Mouse (Mus musculus): ENCODE results near the gene Txlnb. TPM values are rescaled to one million over a fixed set of nuclear protein-coding genes. Genes with fewer than 3 reads are reported as not detected.

The Txlnb gene
- total and polyA plus RNA-seq, 3 experiments: not detected

GRCm38 (mm10) chr10:17880038-17880437, 84.0 kb downstream of the Txlnb start:
- Histone ChIP-seq H3K9me3 (replicated peaks; ENCODE audit: insufficient read depth, low read length) (no peaks in the 10 kb centered on the region), H3K9ac (ENCODE audit: control insufficient read depth, low read depth, low read length, poor library complexity, severe bottlenecking) (no peak overlapping the region), H3K27ac (ENCODE audit: control insufficient read depth, low read depth, low read length) (no peak overlapping the region), H3K27me3 (ENCODE audit: control insufficient read depth in 1 of 2, insufficient read depth in 2 of 2, low read length in 2 of 2) (no peaks in the 10 kb centered on the region), H3K4me3 (ENCODE audit: control insufficient read depth in 1 of 2, insufficient read depth in 1 of 2, low read depth in 2 of 2, low read length in 2 of 2) (no peak overlapping the region), H3K4me1 (ENCODE audit: control insufficient read depth in 1 of 2, insufficient read depth in 2 of 2, low read length in 2 of 2) (no peaks in the 10 kb centered on the region), H3K36me3 (ENCODE audit: control insufficient read depth in 1 of 2, insufficient read depth in 2 of 2, low read length in 2 of 2) (no peaks in the 10 kb centered on the region), H3K79me2 (ENCODE audit: control insufficient read depth, insufficient read depth, low read length, poor library complexity) (no peaks in the 10 kb centered on the region)
- no peak for TF ChIP-seq GATA1 (IDR thresholded peaks at IDR 0.05; ENCODE audit: low read depth, low read length)
- TF ChIP-seq POLR2A (IDR thresholded peaks at IDR 0.05; ENCODE audit: control insufficient read depth in 1 of 2, insufficient read depth in 1 of 2, low read depth in 1 of 2, low read length in 2 of 2, poor library complexity in 1 of 2): no peak
- no peak for TF ChIP-seq CHD2 (IDR thresholded peaks at IDR 0.05; ENCODE audit: low read length)
- no peak for TF ChIP-seq EP300 (IDR thresholded peaks at IDR 0.05; ENCODE audit: low read depth in 1 of 2, low read length in 2 of 2)
- no peak for TF ChIP-seq TCF12 (IDR thresholded peaks at IDR 0.05; ENCODE audit: low read depth, low read length)
- TF ChIP-seq NRF1 (IDR thresholded peaks at IDR 0.05; ENCODE audit: insufficient read depth, low read depth, low read length, poor library complexity, severe bottlenecking): no peak
- TF ChIP-seq ELF1 (IDR thresholded peaks at IDR 0.05; ENCODE audit: low read depth, low read length): no peak
- TF ChIP-seq MAFK (IDR thresholded peaks at IDR 0.05; ENCODE audit: borderline replicate concordance, low read depth, low read length): no peak
- TF ChIP-seq MAX (IDR thresholded peaks at IDR 0.05; ENCODE audit: low read length): no peak
- no peak for TF ChIP-seq E2F4 (IDR thresholded peaks at IDR 0.05; ENCODE audit: borderline replicate concordance, low read depth, low read length)
- no peak for TF ChIP-seq MXI1 (IDR thresholded peaks at IDR 0.05; ENCODE audit: low read depth, low read length)
- no peak for TF ChIP-seq KAT2A (conservative IDR thresholded peaks at IDR 0.05; ENCODE audit: low read depth, low read length)
- TF ChIP-seq MAZ (IDR thresholded peaks at IDR 0.05; ENCODE audit: low read depth, low read length): no peak
- TF ChIP-seq TBP (IDR thresholded peaks at IDR 0.05; ENCODE audit: low read depth, low read length): no peak
- no peak for DNase-seq (ENCODE audit: low read depth, low spot score)

DNA sequence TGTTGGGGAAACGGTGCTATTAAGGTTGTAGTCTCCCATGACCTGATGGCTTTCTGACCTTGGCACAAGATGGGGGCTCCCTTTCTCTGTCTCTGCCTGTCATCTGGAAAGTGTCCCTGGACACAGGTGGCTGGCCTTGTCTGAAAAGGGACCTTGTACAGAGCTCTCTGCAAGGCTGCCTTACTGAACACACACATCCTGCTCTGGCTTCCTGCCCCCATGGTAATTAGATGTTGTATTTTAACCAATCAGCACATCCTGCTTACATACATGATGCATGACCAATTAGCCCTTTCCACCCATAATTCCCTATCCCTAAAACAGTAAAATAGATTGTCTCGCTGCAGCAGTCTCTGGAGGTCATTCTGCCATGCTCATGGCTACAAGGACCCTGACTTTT, 84.7 kb downstream of the Txlnb start:
- no peak for TF ChIP-seq USF1 (IDR thresholded peaks at IDR 0.05; ENCODE audit: low read depth, low read length)
- H3K4me3 ChIP-seq (ENCODE audit: control insufficient read depth in 1 of 2, insufficient read depth in 1 of 2, low read depth in 2 of 2, low read length in 2 of 2): no peak overlapping the region
- no peak for DNase-seq (ENCODE audit: low read depth, low spot score)
- no peaks in the 10 kb centered on the region for H3K4me1 ChIP-seq (ENCODE audit: control insufficient read depth in 1 of 2, insufficient read depth in 2 of 2, low read length in 2 of 2)
- H3K27ac ChIP-seq (ENCODE audit: control insufficient read depth, low read depth, low read length): no peak overlapping the region
- H3K79me2 ChIP-seq (ENCODE audit: control insufficient read depth, insufficient read depth, low read length, poor library complexity): no peaks in the 10 kb centered on the region
- no peak overlapping the region for H3K9ac ChIP-seq (ENCODE audit: control insufficient read depth, low read depth, low read length, poor library complexity, severe bottlenecking)
- no peaks in the 10 kb centered on the region for H3K27me3 ChIP-seq (ENCODE audit: control insufficient read depth in 1 of 2, insufficient read depth in 2 of 2, low read length in 2 of 2)
- H3K36me3 ChIP-seq (ENCODE audit: control insufficient read depth in 1 of 2, insufficient read depth in 2 of 2, low read length in 2 of 2): no peaks in the 10 kb centered on the region
- H3K9me3 ChIP-seq (replicated peaks; ENCODE audit: insufficient read depth, low read length): no peaks in the 10 kb centered on the region

Other genes starting within 250 kb of the Txlnb start
- 2.3 and 2.8 TPM in 2 replicates for gene Cited2, start 73.0 kb upstream of the Txlnb start, total RNA-seq (2012; rRNA removed)
- 10 to 100 TPM in 1 of 2 experiments, not detected in 1; 13.1 TPM for gene Cited2, start 73.0 kb upstream of the Txlnb start, polyA plus RNA-seq (2012; ENCODE audit: insufficient read depth in 1 of 2, insufficient read length in 2 of 2, low read depth in 1 of 2, low replicate concordance in 2 of 2, missing spikeins in 1 of 2)
- gene Heca, start 151.8 kb downstream of the Txlnb start, total RNA-seq (2012; rRNA removed): 5.7 and 7.2 TPM in 2 replicates
- gene Heca, start 151.8 kb downstream of the Txlnb start, polyA plus RNA-seq (2012; ENCODE audit: insufficient read depth in 1 of 2, insufficient read length in 2 of 2, low read depth in 1 of 2, low replicate concordance in 2 of 2, missing spikeins in 1 of 2): 10 to 100 TPM; 10.5 to 66.9 TPM
- gene Abracl, start 227.1 kb downstream of the Txlnb start, total RNA-seq (2012; rRNA removed): 97.6 and 100 TPM in 2 replicates
- gene Abracl, start 227.1 kb downstream of the Txlnb start, polyA plus RNA-seq (2012; ENCODE audit: insufficient read depth in 1 of 2, insufficient read length in 2 of 2, low read depth in 1 of 2, low replicate concordance in 2 of 2, missing spikeins in 1 of 2): 100 to 1,000 TPM in 1 of 2 experiments, not detected in 1; 110 TPM